In the genomic region with DNA sequence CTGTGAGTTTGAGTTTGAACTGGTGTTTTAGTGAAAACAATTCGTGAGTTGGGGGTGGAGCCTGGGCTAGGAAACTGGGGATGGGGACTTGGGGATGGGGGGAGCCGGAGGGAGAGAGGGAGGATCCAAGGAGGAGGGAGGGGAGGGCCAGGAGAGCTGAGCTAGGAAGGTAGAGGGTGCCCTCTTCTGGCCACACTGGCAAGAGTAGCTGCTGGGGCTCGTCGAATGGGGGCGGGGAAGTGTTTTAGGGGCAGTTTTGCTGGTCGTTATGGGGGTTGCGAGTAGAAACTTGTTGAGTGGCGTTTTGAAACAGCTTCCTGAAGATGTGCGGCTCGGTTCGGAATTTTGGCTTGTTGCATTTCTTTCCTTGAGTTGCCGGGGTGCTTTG, we compare ENCODE assay signal across 8 mouse cellular contexts. TPM values are rescaled to one million over a fixed set of nuclear protein-coding genes. Genes with fewer than 3 reads are reported as not detected.
DNase-seq lines count a peak whose midpoint lies in the region; ATAC-seq and TF ChIP-seq lines count a peak whose summit lies in the region.

No protein-coding gene starts in this region.

- peak; percentile 25 to 30 for DNase-seq in urinary bladder, adult 18-20 months (ENCODE audit: low spot score in 2 of 2)
- DNase-seq in urinary bladder, adult 2 months (ENCODE audit: low spot score), result no peak
- peak; percentile 93 for DNase-seq in embryonic facial prominence, embryonic 14.5 days (ENCODE audit: low spot score)
- DNase-seq in heart, embryonic 10.5 days (ENCODE audit: low spot score), result peak; percentile 78
- DNase-seq in midbrain, postnatal 0 days (ENCODE audit: low spot score), result peak; percentile 87
- peak; percentile 65 to 69 for DNase-seq in urinary bladder, postnatal 4 days (ENCODE audit: low spot score in 2 of 2)

- no peaks in the 10 kb centered on the region for H3K9me3 ChIP-seq in embryonic facial prominence, embryonic 14.5 days (ENCODE audit: control insufficient read depth, low read length)
- no peaks in the 10 kb centered on the region for H3K9me3 ChIP-seq in heart, embryonic 10.5 days
- no peaks in the 10 kb centered on the region for H3K9me3 ChIP-seq in kidney, embryonic 14.5 days (ENCODE audit: control insufficient read depth, low read length)
- no peaks in the 10 kb centered on the region for H3K9me3 ChIP-seq in limb, embryonic 15.5 days
- no peaks in the 10 kb centered on the region for H3K9me3 ChIP-seq in midbrain, postnatal 0 days (ENCODE audit: low read length)

- peak overlapping the region; percentile 61; the same call in 1 of the 2 replicates for H3K9ac ChIP-seq in embryonic facial prominence, embryonic 14.5 days (ENCODE audit: low read depth, low read length)
- no peak overlapping the region for H3K9ac ChIP-seq in kidney, embryonic 14.5 days (ENCODE audit: low read depth, low read length)
- no peak overlapping the region for H3K9ac ChIP-seq in limb, embryonic 15.5 days
- H3K9ac ChIP-seq in midbrain, postnatal 0 days (replicated peaks; ENCODE audit: low read length, poor library complexity, severe bottlenecking), result no peak overlapping the region

- peak; percentile 79 for ATAC-seq in embryonic facial prominence, embryonic 14.5 days (ENCODE audit: low read depth)
- ATAC-seq in kidney, embryonic 14.5 days (ENCODE audit: low FRiP score, low TSS enrichment), result peak; percentile 86
- 0 out of 2 replicates have a peak, but pooled peaks have one; percentile 44 for ATAC-seq in limb, embryonic 15.5 days (ENCODE audit: insufficient number of reproducible peaks, low FRiP score, low TSS enrichment, low read depth)
- peak; percentile 68 for ATAC-seq in midbrain, postnatal 0 days (ENCODE audit: low FRiP score)

- peak; percentile 81 for TF ChIP-seq CTCF in midbrain, postnatal 0 days (IDR thresholded peaks at IDR 0.05)

- H3K36me3 ChIP-seq in embryonic facial prominence, embryonic 14.5 days (ENCODE audit: control insufficient read depth, insufficient read depth, low read length), result no peaks in the 10 kb centered on the region
- H3K36me3 ChIP-seq in heart, embryonic 10.5 days, result no peaks in the 10 kb centered on the region
- no peaks in the 10 kb centered on the region for H3K36me3 ChIP-seq in kidney, embryonic 14.5 days (ENCODE audit: control insufficient read depth, insufficient read depth, low read length)
- H3K36me3 ChIP-seq in limb, embryonic 15.5 days, result no peaks in the 10 kb centered on the region
- H3K36me3 ChIP-seq in midbrain, postnatal 0 days (ENCODE audit: insufficient read depth, low read length), result no peaks in the 10 kb centered on the region

- H3K4me1 ChIP-seq in embryonic facial prominence, embryonic 14.5 days (ENCODE audit: control insufficient read depth, insufficient read depth, low read length), result no peaks in the 10 kb centered on the region
- peaks cover 28% of the 10 kb centered on the region for H3K4me1 ChIP-seq in heart, embryonic 10.5 days
- H3K4me1 ChIP-seq in kidney, embryonic 14.5 days (ENCODE audit: control insufficient read depth, insufficient read depth, low read length), result no peaks in the 10 kb centered on the region; the same call in 1 of the 2 replicates
- H3K4me1 ChIP-seq in limb, embryonic 15.5 days, result peaks cover 27% of the 10 kb centered on the region
- no peaks in the 10 kb centered on the region for H3K4me1 ChIP-seq in midbrain, postnatal 0 days (ENCODE audit: insufficient read depth, low read length)

- peak overlapping the region; percentile 61 for H3K4me3 ChIP-seq in embryonic facial prominence, embryonic 14.5 days (ENCODE audit: low read depth, low read length)
- H3K4me3 ChIP-seq in heart, embryonic 10.5 days, result peak overlapping the region; percentile 66
- H3K4me3 ChIP-seq in kidney, embryonic 14.5 days (ENCODE audit: low read length), result peak overlapping the region; percentile 46
- H3K4me3 ChIP-seq in limb, embryonic 15.5 days, result peak overlapping the region; percentile 56
- H3K4me3 ChIP-seq in midbrain, postnatal 0 days (ENCODE audit: low read depth, low read length), result peak overlapping the region; percentile 60

- H3K4me2 ChIP-seq in embryonic facial prominence, embryonic 14.5 days (ENCODE audit: low read depth, low read length), result peak overlapping the region; percentile 93
- peak overlapping the region; percentile 75 for H3K4me2 ChIP-seq in kidney, embryonic 14.5 days (replicated peaks; ENCODE audit: low read depth, low read length)
- peak overlapping the region; percentile 95 for H3K4me2 ChIP-seq in limb, embryonic 15.5 days
- H3K4me2 ChIP-seq in midbrain, postnatal 0 days (ENCODE audit: low read depth, low read length, poor library complexity, severe bottlenecking), result peak overlapping the region; percentile 62

- no peak overlapping the region for H3K27ac ChIP-seq in embryonic facial prominence, embryonic 14.5 days (replicated peaks; ENCODE audit: low read depth, low read length)
- H3K27ac ChIP-seq in heart, embryonic 10.5 days, result no peak overlapping the region
- no peak overlapping the region for H3K27ac ChIP-seq in kidney, embryonic 14.5 days (ENCODE audit: low read depth, low read length)
- no peak overlapping the region for H3K27ac ChIP-seq in limb, embryonic 15.5 days
- H3K27ac ChIP-seq in midbrain, postnatal 0 days (ENCODE audit: low read depth, low read length), result no peak overlapping the region

- WGBS in embryonic facial prominence, embryonic 14.5 days, result under 1% methylated on average over 12 of the region's 12 CpGs
- 0% methylated on average over 12 of the region's 12 CpGs for WGBS in heart, embryonic 10.5 days
- WGBS in kidney, embryonic 14.5 days, result under 1% methylated on average over 12 of the region's 12 CpGs
- WGBS in limb, embryonic 15.5 days, result 2% methylated on average over 12 of the region's 12 CpGs
- 0% methylated on average over 12 of the region's 12 CpGs for WGBS in midbrain, postnatal 0 days

- H3K27me3 ChIP-seq in embryonic facial prominence, embryonic 14.5 days (replicated peaks; ENCODE audit: control insufficient read depth, insufficient read depth, low read length), result peaks cover 3% of the 10 kb centered on the region; the same call in 1 of the 2 replicates
- H3K27me3 ChIP-seq in heart, embryonic 10.5 days (ENCODE audit: insufficient read depth, poor library complexity, severe bottlenecking), result peaks cover 40% of the 10 kb centered on the region
- H3K27me3 ChIP-seq in kidney, embryonic 14.5 days (ENCODE audit: control insufficient read depth, insufficient read depth, low read length), result peaks cover 47% of the 10 kb centered on the region
- peaks cover 28% of the 10 kb centered on the region for H3K27me3 ChIP-seq in limb, embryonic 15.5 days
- H3K27me3 ChIP-seq in midbrain, postnatal 0 days (ENCODE audit: insufficient read depth, low read length), result no peaks in the 10 kb centered on the region

RNA-seq across cellular contexts. Expression of gene Bdnf, which starts 20.3 kb away (rescaled TPM):
- 3.3 and 7.1 TPM in 2 replicates for polyA plus RNA-seq in urinary bladder, adult 2 months (2012; rRNA removed)
- 3.2 and 3.6 TPM in 2 replicates for polyA plus RNA-seq in embryonic facial prominence, embryonic 14.5 days (2014; fragmentation: Nextera tagmentation; extraction: Ambion mirVana)
- polyA plus RNA-seq in heart, embryonic 10.5 days (2016; fragmentation: Nextera tagmentation; extraction: Ambion mirVana), result 0.97 and 2.2 TPM in 2 replicates
- 0.67 and 0.79 TPM in 2 replicates for polyA plus RNA-seq in kidney, embryonic 14.5 days (2014; fragmentation: Nextera tagmentation; extraction: Ambion mirVana)
- 2.4 and 3.0 TPM in 2 replicates for polyA plus RNA-seq in limb, embryonic 15.5 days (2015; fragmentation: Nextera tagmentation; extraction: Ambion mirVana)
- 7.2 and 7.8 TPM in 2 replicates for total RNA-seq in midbrain, postnatal 0 days (2014; rRNA removed)
- polyA plus RNA-seq in midbrain, postnatal 0 days (2015; fragmentation: Nextera tagmentation; extraction: Ambion mirVana), result 10.7 TPM in 2 replicates
